Mouse (Mus musculus): ENCODE measurements around the gene Olfr1058. TPM values are rescaled to one million over a fixed set of nuclear protein-coding genes. Genes with fewer than 3 reads are reported as not detected.
"Not testable (repeated sequence)": the region's sequence is repeated elsewhere in the genome, so short reads cannot be mapped to it uniquely, and the experiment has no call there.

Gene Olfr1058
- not detected in 2 replicates for total RNA-seq (2014; rRNA removed)
- not detected in 2 replicates for polyA plus RNA-seq (2015; fragmentation: Nextera tagmentation; extraction: Ambion mirVana)

DNA sequence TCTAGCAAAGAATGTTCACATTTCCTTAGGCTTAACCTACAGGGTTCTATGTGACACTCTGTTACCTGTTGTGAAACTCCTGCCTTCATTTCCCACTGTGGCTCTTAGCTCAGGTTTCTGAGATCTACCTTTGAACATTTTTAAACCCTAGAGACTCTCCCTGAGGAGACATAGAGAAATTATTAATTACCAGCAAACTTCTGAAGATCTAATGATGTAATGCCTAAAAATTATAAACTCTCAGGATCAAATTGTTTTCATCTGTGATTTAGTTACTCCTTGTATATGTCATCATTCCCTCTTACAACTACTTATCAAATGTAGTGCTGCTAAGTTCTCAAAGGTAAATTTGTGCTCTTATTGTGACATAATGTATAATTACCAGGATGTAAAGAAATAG lies at the start of gene Olfr1058:
Olfr1058 (minus strand) TSS at position 101 of the 400 bp plus-strand sequence.
- H3K9me3 ChIP-seq (ENCODE audit: low read length); H3K4me1 ChIP-seq (ENCODE audit: insufficient read depth, low read length); ATAC-seq; H3K4me3 ChIP-seq (ENCODE audit: low read length); H3K27ac ChIP-seq; H3K36me3 ChIP-seq (ENCODE audit: insufficient read depth, low read length); DNase-seq (ENCODE audit: low spot score); H3K9ac ChIP-seq (replicated peaks; ENCODE audit: low read length); H3K4me2 ChIP-seq (ENCODE audit: low read depth, low read length); H3K27me3 ChIP-seq (ENCODE audit: insufficient read depth, low read length): not testable (repeated sequence)

DNA sequence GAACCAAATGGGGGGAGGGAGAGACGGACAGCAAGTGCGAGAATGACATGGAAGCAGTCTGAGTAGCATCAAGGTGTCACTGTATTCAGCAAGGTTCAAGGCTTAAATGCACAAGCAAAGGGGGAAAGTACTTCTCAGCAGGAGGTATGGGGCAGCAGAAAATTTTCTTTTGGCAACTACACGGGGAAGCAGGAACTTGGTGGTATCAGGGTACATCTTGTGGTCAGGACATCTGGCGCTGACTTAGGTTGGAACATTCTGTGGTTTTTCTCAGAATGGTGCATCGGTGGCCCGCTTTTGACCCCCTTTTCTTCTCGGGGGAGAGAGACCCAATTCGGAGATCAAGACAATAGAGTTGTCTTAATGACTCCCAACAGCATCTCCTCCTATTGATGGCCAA lies 40.1 kb upstream of the Olfr1058 start:
- not testable (repeated sequence) for DNase-seq (ENCODE audit: low spot score); ATAC-seq; H3K4me2 ChIP-seq (ENCODE audit: low read depth, low read length); H3K9me3 ChIP-seq (ENCODE audit: low read length); H3K36me3 ChIP-seq (ENCODE audit: insufficient read depth, low read length); H3K27ac ChIP-seq; H3K4me1 ChIP-seq (ENCODE audit: insufficient read depth, low read length); H3K4me3 ChIP-seq (ENCODE audit: low read length); H3K9ac ChIP-seq (replicated peaks; ENCODE audit: low read length); H3K27me3 ChIP-seq (ENCODE audit: insufficient read depth, low read length)
- 92% methylated on average over 8 of the region's 8 CpGs for WGBS

DNA sequence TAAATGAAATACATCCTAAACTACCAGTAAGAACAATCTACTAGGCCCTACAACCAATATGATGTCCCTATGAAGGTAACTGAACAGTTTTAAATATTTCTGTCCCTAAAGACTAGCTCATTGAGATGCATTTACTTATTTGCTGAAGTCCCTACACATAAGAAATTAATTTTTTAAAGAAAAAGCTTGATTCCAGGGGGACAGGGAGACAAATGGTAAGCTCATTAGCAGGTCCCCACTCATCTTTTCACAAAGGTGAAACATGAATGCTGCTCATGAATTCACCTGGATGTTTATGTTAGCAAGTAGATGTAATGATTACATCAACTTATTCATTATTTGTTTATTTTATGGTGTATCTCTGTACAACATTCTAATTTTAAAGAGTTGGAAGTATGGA lies 38.3 kb upstream of the Olfr1058 start, which contains the start of gene Olfr1062:
Olfr1062 (minus strand) TSS at position 101 of the 400 bp plus-strand sequence.
- H3K4me2 ChIP-seq (ENCODE audit: low read depth, low read length); H3K36me3 ChIP-seq (ENCODE audit: insufficient read depth, low read length); ATAC-seq; H3K9me3 ChIP-seq (ENCODE audit: low read length); DNase-seq (ENCODE audit: low spot score); H3K4me1 ChIP-seq (ENCODE audit: insufficient read depth, low read length); H3K9ac ChIP-seq (replicated peaks; ENCODE audit: low read length); H3K27ac ChIP-seq; H3K27me3 ChIP-seq (ENCODE audit: insufficient read depth, low read length); H3K4me3 ChIP-seq (ENCODE audit: low read length): not testable (repeated sequence)

DNA sequence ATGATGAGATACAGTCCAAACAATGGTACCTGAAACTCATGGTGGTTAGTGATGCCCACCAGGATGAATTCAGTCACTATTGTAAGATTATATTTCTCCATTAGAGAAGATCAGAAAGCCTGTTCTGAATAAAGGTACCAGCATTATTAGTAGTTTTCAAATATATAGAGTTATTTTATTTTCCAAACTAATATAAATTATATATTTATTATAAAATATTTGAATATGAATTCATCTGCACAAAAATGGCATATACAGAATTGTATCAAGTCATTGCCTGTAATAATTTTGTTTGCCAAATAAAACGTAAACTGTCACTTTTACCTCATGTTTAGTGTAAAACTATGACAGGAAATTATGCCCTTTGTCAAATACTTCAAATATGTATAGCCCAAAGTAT lies 25.6 kb upstream of the Olfr1058 start, which contains the start of gene Olfr1061:
Olfr1061 (minus strand) TSS at position 101 of the 400 bp plus-strand sequence.
- no peak within 1 kb of the TSS for H3K4me3 ChIP-seq (ENCODE audit: low read length)
- ATAC-seq (no peak), DNase-seq (ENCODE audit: low spot score) (no peak)
- H3K4me2 ChIP-seq (ENCODE audit: low read depth, low read length), result no peak within 1 kb of the TSS
- H3K27me3 ChIP-seq (ENCODE audit: insufficient read depth, low read length), result no peaks in the 10 kb centered on the region
- no peaks in the 10 kb centered on the region for H3K4me1 ChIP-seq (ENCODE audit: insufficient read depth, low read length)
- no peaks in the 10 kb centered on the region for H3K9me3 ChIP-seq (ENCODE audit: low read length)
- no peak for TF ChIP-seq CTCF (IDR thresholded peaks at IDR 0.05; ENCODE audit: low read depth)
- no peak within 1 kb of the TSS for H3K27ac ChIP-seq
- H3K9ac ChIP-seq (replicated peaks; ENCODE audit: low read length), result no peak within 1 kb of the TSS
- no peaks in the 10 kb centered on the region for H3K36me3 ChIP-seq (ENCODE audit: insufficient read depth, low read length)
- WGBS, result 91% methylated on average over 1 of the region's 1 CpGs

DNA sequence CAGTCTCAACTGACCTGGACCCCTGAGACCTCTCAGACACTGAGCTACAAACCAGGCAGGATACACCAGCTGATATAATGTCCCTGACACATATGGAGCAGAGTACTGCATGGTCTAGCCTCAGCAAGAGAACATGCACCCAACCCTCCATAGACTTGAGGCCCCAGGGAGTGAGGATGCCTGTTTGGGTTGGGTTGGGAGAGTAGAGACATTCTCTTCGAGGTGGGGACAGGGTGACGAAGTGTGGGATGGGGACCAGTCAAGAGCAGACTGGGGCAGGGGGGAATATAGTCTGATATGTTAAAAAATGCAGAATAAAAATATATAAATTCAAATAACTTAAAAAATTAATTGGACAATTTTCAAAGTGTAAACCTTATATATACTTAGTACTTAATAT lies 6.8 kb upstream of the Olfr1058 start:
- Histone ChIP-seq H3K4me3 (ENCODE audit: low read length) (no peak overlapping the region), H3K27ac (no peak overlapping the region), H3K4me1 (ENCODE audit: insufficient read depth, low read length) (no peaks in the 10 kb centered on the region), H3K27me3 (ENCODE audit: insufficient read depth, low read length) (no peaks in the 10 kb centered on the region), H3K9ac (replicated peaks; ENCODE audit: low read length) (no peak overlapping the region), H3K9me3 (ENCODE audit: low read length) (no peaks in the 10 kb centered on the region), H3K36me3 (ENCODE audit: insufficient read depth, low read length) (no peaks in the 10 kb centered on the region), H3K4me2 (ENCODE audit: low read depth, low read length) (no peak overlapping the region)
- ATAC-seq (no peak; the same call in 1 of the 2 replicates), DNase-seq (ENCODE audit: low spot score) (no peak)
- no peak for TF ChIP-seq CTCF (IDR thresholded peaks at IDR 0.05; ENCODE audit: low read depth)
- 85% methylated on average over 2 of the region's 2 CpGs for WGBS

DNA sequence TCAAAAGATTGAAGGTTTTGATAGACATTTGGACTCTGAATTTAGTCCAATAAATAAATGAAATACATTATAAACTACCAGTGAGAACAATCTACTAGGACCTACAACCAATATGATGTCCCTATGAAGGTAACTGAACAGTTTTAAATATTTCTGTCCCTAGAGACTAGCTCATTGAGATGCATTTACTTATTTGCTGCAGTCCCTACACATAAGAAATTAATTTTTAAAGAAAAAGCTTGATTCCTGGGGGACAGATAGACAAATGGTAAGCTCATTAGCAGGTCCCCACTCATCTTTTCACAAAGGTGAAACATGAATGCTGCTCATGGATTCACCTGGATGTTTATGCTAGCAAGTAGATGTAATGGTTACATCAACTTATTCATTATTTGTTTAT lies 10.1 kb downstream of the Olfr1058 start, which contains the start of gene Olfr1057:
Olfr1057 (minus strand) TSS at position 101 of the 400 bp plus-strand sequence.
- DNase-seq (ENCODE audit: low spot score) (no peak), ATAC-seq (no peak)
- H3K4me1 ChIP-seq (ENCODE audit: insufficient read depth, low read length), result no peaks in the 10 kb centered on the region
- no peak within 1 kb of the TSS for H3K4me2 ChIP-seq (ENCODE audit: low read depth, low read length)
- no peak for TF ChIP-seq CTCF (IDR thresholded peaks at IDR 0.05; ENCODE audit: low read depth)
- H3K9me3 ChIP-seq (ENCODE audit: low read length), result no peaks in the 10 kb centered on the region
- no peak within 1 kb of the TSS for H3K9ac ChIP-seq (replicated peaks; ENCODE audit: low read length)
- H3K27ac ChIP-seq, result no peak within 1 kb of the TSS
- no peaks in the 10 kb centered on the region for H3K36me3 ChIP-seq (ENCODE audit: insufficient read depth, low read length)
- no peak within 1 kb of the TSS for H3K4me3 ChIP-seq (ENCODE audit: low read length)
- H3K27me3 ChIP-seq (ENCODE audit: insufficient read depth, low read length), result no peaks in the 10 kb centered on the region

DNA sequence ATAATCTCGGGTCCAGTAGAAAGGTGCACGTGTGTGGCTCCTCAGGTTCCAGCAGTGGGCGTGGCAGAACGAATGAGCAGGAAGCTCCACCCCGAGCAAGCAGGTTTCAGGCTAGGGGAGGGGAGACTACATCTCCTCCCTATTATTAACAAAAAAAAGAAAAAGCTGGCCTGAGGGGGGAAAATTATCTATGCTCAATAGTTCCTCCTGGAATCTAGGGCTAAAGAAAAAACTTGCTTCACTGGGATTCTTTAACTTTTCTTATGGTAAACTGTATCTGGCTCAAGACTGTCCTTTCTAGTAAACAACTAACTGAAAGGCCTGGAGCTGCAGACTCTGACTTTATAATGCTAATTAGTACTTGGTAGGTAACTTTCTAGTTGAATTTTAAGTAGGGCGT lies 22.0 kb downstream of the Olfr1058 start:
- not testable (repeated sequence) for H3K4me3 ChIP-seq (ENCODE audit: low read length); H3K36me3 ChIP-seq (ENCODE audit: insufficient read depth, low read length); H3K9me3 ChIP-seq (ENCODE audit: low read length); H3K27me3 ChIP-seq (ENCODE audit: insufficient read depth, low read length); H3K27ac ChIP-seq; DNase-seq (ENCODE audit: low spot score); H3K4me2 ChIP-seq (ENCODE audit: low read depth, low read length); ATAC-seq; H3K9ac ChIP-seq (replicated peaks; ENCODE audit: low read length); H3K4me1 ChIP-seq (ENCODE audit: insufficient read depth, low read length)
- no CpG with 5 or more reads among the region's 6 CpGs for WGBS
